Mouse (Mus musculus) lung, adult 2 months (tissue): ENCODE measurements around the gene S100a6.

Experiments used
- CTCF ChIP-seq: fragments of 200-500 bp; IDR thresholded peaks from 2 replicates; pipeline ENCODE4 v1.5.1; 2011; ENCODE audit warnings: mild to moderate bottlenecking, low read length, control low read depth; ENCODE audit not compliant: insufficient read depth
- POLR2A ChIP-seq: fragments of 200-500 bp; IDR thresholded peaks from 2 replicates; pipeline ENCODE4 v1.6.1; 2011; ENCODE audit warnings: low read depth, mild to moderate bottlenecking, control low read depth, low read length, borderline replicate concordance; ENCODE audit errors: extremely low read depth

DNA sequence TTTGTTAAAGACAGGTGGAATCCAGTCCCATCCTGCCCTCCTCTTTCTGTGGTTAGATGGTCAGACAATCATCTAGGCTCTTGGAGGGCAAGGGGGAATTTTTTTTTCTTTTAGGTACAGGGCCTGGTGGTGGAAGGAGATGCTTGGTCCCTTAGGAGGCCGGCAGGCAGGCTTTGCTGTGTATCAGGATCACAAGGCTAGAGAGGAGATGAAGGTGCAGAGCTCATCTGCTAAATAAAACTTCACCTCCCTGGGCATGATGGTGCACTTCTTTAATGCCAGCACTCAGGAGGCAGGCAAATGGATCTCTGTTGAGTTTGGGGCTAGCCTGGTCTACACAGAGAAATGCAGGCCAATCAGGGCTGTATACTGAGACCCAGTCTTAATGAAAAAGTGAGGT is 3.2 kb downstream of the S100a6 start:
- no peak for TF ChIP-seq POLR2A
- TF ChIP-seq CTCF: no peak
